17 mouse cellular contexts compared by ENCODE assay signal in the genomic region with DNA sequence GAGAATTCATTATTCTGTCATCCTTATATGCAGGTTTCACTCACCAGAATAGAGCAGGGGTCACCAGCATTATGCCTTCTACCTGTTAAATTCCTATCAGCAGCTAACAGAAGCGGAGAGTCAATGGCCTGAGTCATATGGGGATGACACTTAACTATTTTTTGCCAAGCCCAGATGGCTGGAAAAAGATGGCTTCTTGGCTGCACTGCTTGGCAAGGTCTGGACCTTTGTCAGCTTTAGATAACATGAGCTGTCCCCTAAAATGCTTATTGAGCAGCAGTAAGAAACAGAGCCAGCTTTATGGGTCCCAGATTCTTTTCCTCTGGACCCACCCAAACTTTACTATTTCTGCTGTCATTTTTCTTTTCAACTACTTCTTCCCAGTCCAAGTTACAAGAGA.
DNase-seq lines count a peak whose midpoint lies in the region; ATAC-seq lines count a peak whose summit lies in the region.
"Had no signal": no experiment of that assay in that cellular context is flagged by ENCODE, and none has a peak within 500 bp of the region (broad histone marks: within the 10 kb centered on the region; RNA-seq: fewer than 3 reads in every experiment).

No protein-coding gene starts in this region.

- DNase-seq in cerebellum, adult 11 months: no peak
- DNase-seq in cerebellum, adult 9-10 months: peak; percentile 10
- DNase-seq in cerebellum, postnatal 4 days (ENCODE audit: low spot score in 2 of 2): no peak
- DNase-seq in cerebellum, postnatal 10 days: peak; percentile 44 to 53
- DNase-seq in cerebellum, postnatal 36 days: peak; percentile 3 to 4
- no peak for DNase-seq in frontal cortex, postnatal 10 days (ENCODE audit: low spot score in 2 of 2)
- DNase-seq in spleen, postnatal 36 days (ENCODE audit: low spot score in 2 of 2): no peak
- DNase-seq: adrenal gland, adult 8-10 months; adrenal gland, postnatal 25 days; gastrocnemius, adult 2 months; gastrocnemius, postnatal 14 days; heart, adult 11 months; kidney, adult 2 months had no signal

- peak; percentile 61; the same call in 1 of the 2 replicates for ATAC-seq in cerebellum, adult (ENCODE audit: insufficient number of reproducible peaks, low FRiP score, low TSS enrichment)
- ATAC-seq: activated CD4-positive, CD25-positive, alpha-beta regulatory T cell, adult 4 months; forebrain, embryonic 16.5 days; intestine, postnatal 0 days had no signal

Comparison
In these comparisons a context has a peak if more than half of its experiments do, and no peak if none do; other contexts are left out.
1. DNase-seq: peak in cerebellum, adult 9-10 months (single experiment), cerebellum, postnatal 10 days (2 of 2) and cerebellum, postnatal 36 days (2 of 2); none in cerebellum, adult 11 months (single experiment), cerebellum, postnatal 4 days (0 of 2), frontal cortex, postnatal 10 days (0 of 2) and spleen, postnatal 36 days (0 of 2).